Comparison of ENCODE assay signal across 9 mouse cellular contexts in genomic region chr9:47910501-47910906, GRCm38 (mm10).
A peak's percentile ranks its signal among the peaks of the same experiment; 100 is the strongest.
DNase-seq lines count a peak whose midpoint lies in the region; ATAC-seq lines count a peak whose summit lies in the region.
"Had no signal": no experiment of that assay in that cellular context is flagged by ENCODE, and none has a peak within 500 bp of the region (broad histone marks: within the 10 kb centered on the region; RNA-seq: fewer than 3 reads in every experiment).

No protein-coding gene starts in this region.

- H3K9me3 ChIP-seq in neural tube, embryonic 12.5 days = no peaks in the 10 kb centered on the region
- no peaks in the 10 kb centered on the region for H3K9me3 ChIP-seq in liver, embryonic 11.5 days (ENCODE audit: control insufficient read depth, low read length)

- WGBS in neural tube, embryonic 12.5 days = 10% methylated on average over 6 of the region's 6 CpGs
- WGBS in liver, embryonic 11.5 days = 49% methylated on average over 6 of the region's 6 CpGs

- no peak overlapping the region for H3K9ac ChIP-seq in neural tube, embryonic 12.5 days
- no peak overlapping the region for H3K9ac ChIP-seq in liver, embryonic 11.5 days (ENCODE audit: low read depth, low read length)

- no peaks in the 10 kb centered on the region for H3K36me3 ChIP-seq in neural tube, embryonic 12.5 days
- H3K36me3 ChIP-seq in liver, embryonic 11.5 days (ENCODE audit: control insufficient read depth, insufficient read depth, low read length) = no peaks in the 10 kb centered on the region

- peaks cover 13% of the 10 kb centered on the region; the same call in 1 of the 2 replicates for H3K4me1 ChIP-seq in neural tube, embryonic 12.5 days
- H3K4me1 ChIP-seq in liver, embryonic 11.5 days (replicated peaks; ENCODE audit: control insufficient read depth, insufficient read depth, low read length) = no peaks in the 10 kb centered on the region

- no peak overlapping the region for H3K4me3 ChIP-seq in neural tube, embryonic 12.5 days
- no peak overlapping the region for H3K4me3 ChIP-seq in liver, embryonic 11.5 days (ENCODE audit: low read depth, low read length)

- peak; percentile 79 for ATAC-seq in neural tube, embryonic 12.5 days (ENCODE audit: low FRiP score, low read depth)
- ATAC-seq in liver, embryonic 11.5 days (replicated peaks; ENCODE audit: low FRiP score) = no peak
- ATAC-seq in megakaryocyte, adult 5-6 weeks (ENCODE audit: poor library complexity, severe bottlenecking) = no peak
- no peak for ATAC-seq in CD4-positive, CD25-positive, alpha-beta regulatory T cell, adult 4 months

- H3K27ac ChIP-seq in neural tube, embryonic 12.5 days = no peak overlapping the region
- H3K27ac ChIP-seq in liver, embryonic 11.5 days (ENCODE audit: low read depth, low read length) = no peak overlapping the region

- peaks cover 15% of the 10 kb centered on the region for H3K27me3 ChIP-seq in neural tube, embryonic 12.5 days (replicated peaks)
- H3K27me3 ChIP-seq in liver, embryonic 11.5 days (replicated peaks; ENCODE audit: control insufficient read depth, insufficient read depth, low read length) = no peaks in the 10 kb centered on the region; the same call in 1 of the 2 replicates

- DNase-seq in embryo, embryonic 10.5 days (ENCODE audit: low spot score) = peak; percentile 54
- DNase-seq in frontal cortex, postnatal 10 days (ENCODE audit: low spot score in 2 of 2) = peak; percentile 50 to 52
- peak; percentile 54 to 65 for DNase-seq in layer of hippocampus, postnatal 36 days
- no peak for DNase-seq in liver, embryonic 11.5 days (ENCODE audit: low spot score)
- no peak for DNase-seq in liver
- DNase-seq: cerebellum, adult 11-12 months had no signal

- H3K4me2 ChIP-seq in neural tube, embryonic 12.5 days (replicated peaks) = peak overlapping the region; percentile 4; the same call in 1 of the 2 replicates
- H3K4me2 ChIP-seq in liver, embryonic 11.5 days = no peak overlapping the region

Comparison
In these comparisons a context has a peak if more than half of its experiments do, and no peak if none do; other contexts are left out.
1. DNase-seq: peak in embryo, embryonic 10.5 days (single experiment), frontal cortex, postnatal 10 days (2 of 2) and layer of hippocampus, postnatal 36 days (2 of 2); none in liver, embryonic 11.5 days (single experiment) and liver (single experiment).